Mouse (Mus musculus) ES-Bruce4 (cell line): ENCODE data around the gene Lurap1. TPM values are rescaled to one million over a fixed set of nuclear protein-coding genes. Genes with fewer than 3 reads are reported as not detected.

Experiments
- H3K27ac ChIP-seq: 2 replicates; pipeline ENCODE4 v1.5.1; 2012; ENCODE audit warnings: low read length, inconsistent platforms; ENCODE audit not compliant: insufficient read depth
- H3K27me3 ChIP-seq: 2 replicates; pipeline ENCODE4 v1.6.1; 2012; ENCODE audit warnings: mild to moderate bottlenecking, low read length, inconsistent platforms; ENCODE audit not compliant: control insufficient read depth, poor library complexity, insufficient read depth, severe bottlenecking
- H3K36me3 ChIP-seq: 2 replicates; pipeline ENCODE4 v1.6.1; 2012; ENCODE audit warnings: inconsistent platforms, mild to moderate bottlenecking, low read length, moderate library complexity; ENCODE audit not compliant: control insufficient read depth, poor library complexity, insufficient read depth, severe bottlenecking
- H3K4me1 ChIP-seq: one replicate; pipeline ENCODE4 v1.8.1; 2011; ENCODE audit warnings: low read length; ENCODE audit not compliant: control insufficient read depth, insufficient read depth
- H3K4me3 ChIP-seq: 2 replicates; pipeline ENCODE4 v1.5.1; 2011; ENCODE audit warnings: low read depth, mild to moderate bottlenecking, low read length
- H3K9ac ChIP-seq: 2 replicates; pipeline ENCODE4 v1.6.1; 2012; ENCODE audit warnings: low read depth, mild to moderate bottlenecking, inconsistent platforms; ENCODE audit not compliant: poor library complexity, severe bottlenecking
- H3K9me3 ChIP-seq: replicated peaks from 2 replicates; pipeline ENCODE4 v1.6.1; 2012; ENCODE audit warnings: mild to moderate bottlenecking, low read length, inconsistent platforms; ENCODE audit not compliant: control insufficient read depth, poor library complexity, insufficient read depth, severe bottlenecking
- CTCF ChIP-seq: IDR thresholded peaks from one replicate; pipeline ENCODE4 v1.8.1; 2011; ENCODE audit warnings: low read depth, low read length
- EP300 ChIP-seq: IDR thresholded peaks from 2 replicates; pipeline ENCODE4 v1.6.1; 2011; ENCODE audit warnings: low read depth, low read length; ENCODE audit not compliant: insufficient read depth
- POLR2A ChIP-seq: IDR thresholded peaks from one replicate; pipeline ENCODE4 v1.8.1; 2011; ENCODE audit warnings: low read length; ENCODE audit not compliant: insufficient read depth
- polyA plus RNA-seq: library from polyadenylated mRNA; stranded (reverse); fragments of >200 nt; gene quantifications from 2 replicates; pipeline ENCODE4 v1.2.4, GENCODE M21; 2011; ENCODE audit warnings: low read depth; ENCODE audit not compliant: missing spikeins, insufficient read depth, insufficient read length

The Lurap1 gene
- polyA plus RNA-seq, 1 experiment: 1.5 TPM

- H3K36me3 ChIP-seq: 0 out of 2 replicates have a peak, but pooled peaks cover 2% of the 10 kb centered on the region
- no peaks in the 10 kb centered on the region for H3K9me3 ChIP-seq
- H3K9ac ChIP-seq: no peak overlapping the region
- no peak overlapping the region for H3K27ac ChIP-seq
- H3K4me1 ChIP-seq: peaks cover 5% of the 10 kb centered on the region
- H3K27me3 ChIP-seq: no peaks in the 10 kb centered on the region
- TF ChIP-seq EP300 (no peak), CTCF (no peak), POLR2A (no peak)
- H3K4me3 ChIP-seq: no peak overlapping the region
Observed at GRCm38 (mm10) chr4:116165708-116166407, 14.7 kb upstream of the Lurap1 start.

DNA sequence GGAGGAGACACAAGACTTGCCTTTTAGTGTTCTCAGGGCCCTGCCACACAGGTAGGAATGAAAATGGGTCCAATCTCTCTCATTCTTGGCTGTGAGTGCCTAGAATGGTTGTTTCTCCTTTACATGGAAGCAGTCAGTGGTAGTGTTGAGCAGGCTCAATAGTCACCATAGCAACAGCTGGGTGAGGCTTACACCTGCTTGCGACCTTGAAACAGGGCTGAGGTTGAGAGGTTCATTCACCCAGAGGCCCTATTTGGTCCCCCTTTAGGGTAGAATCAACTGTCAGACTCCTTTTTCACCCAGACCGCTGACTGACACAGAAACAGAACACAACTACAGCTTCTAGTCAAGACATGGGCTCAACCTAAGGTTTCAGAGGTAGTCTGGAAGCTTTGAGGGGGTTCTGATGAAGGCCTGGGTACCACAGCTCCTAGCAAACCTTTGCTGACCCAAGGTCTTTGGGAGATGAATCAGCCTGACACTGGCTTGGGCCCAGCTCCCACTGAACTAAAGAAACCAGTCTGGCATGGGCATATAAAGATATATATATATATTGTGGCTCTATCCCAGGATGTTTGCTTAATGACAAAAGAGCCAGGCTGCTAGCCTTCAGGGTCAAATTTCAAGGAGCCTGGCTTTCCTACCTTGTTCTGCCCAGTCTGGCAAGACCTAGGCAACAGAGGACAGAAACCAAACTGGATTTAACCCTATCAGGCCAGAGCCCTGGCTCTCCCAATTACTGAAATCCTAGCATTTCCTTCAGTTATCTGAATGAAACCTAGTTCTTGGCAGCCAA, 13.8 kb upstream of the Lurap1 start:
- H3K9ac ChIP-seq: no peak overlapping the region
- H3K4me3 ChIP-seq: no peak overlapping the region
- no peaks in the 10 kb centered on the region for H3K9me3 ChIP-seq
- TF ChIP-seq POLR2A (no peak), CTCF (no peak), EP300 (no peak)
- peaks cover 7% of the 10 kb centered on the region; the same call in 1 of the 2 replicates for H3K36me3 ChIP-seq
- peaks cover 5% of the 10 kb centered on the region for H3K4me1 ChIP-seq
- H3K27ac ChIP-seq: no peak overlapping the region
- no peaks in the 10 kb centered on the region for H3K27me3 ChIP-seq

DNA sequence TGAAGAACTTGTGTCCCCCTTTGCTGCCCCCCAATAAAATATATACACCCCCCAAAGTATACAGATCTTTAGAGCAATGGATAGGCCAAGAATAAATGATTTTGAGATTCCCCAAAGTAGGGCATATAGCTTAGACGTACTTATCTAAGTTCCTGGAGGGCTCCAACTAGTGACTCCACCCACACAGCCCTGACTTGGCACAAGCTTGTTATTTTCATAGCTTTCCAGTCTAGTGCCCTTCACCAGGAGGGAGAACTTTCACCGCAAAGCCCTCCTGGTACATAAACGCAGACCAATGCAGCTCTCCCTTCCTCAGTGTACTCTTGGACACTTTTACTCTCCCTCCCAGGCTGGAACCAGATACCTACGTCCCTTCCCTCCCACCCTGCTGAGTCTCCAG, 11.0 kb upstream of the Lurap1 start:
- Histone ChIP-seq H3K4me3 (no peak overlapping the region), H3K9me3 (no peaks in the 10 kb centered on the region)

GRCm38 (mm10) chr4:116160769-116161168, 9.6 kb upstream of the Lurap1 start:
- no peak overlapping the region for H3K27ac ChIP-seq
- no peaks in the 10 kb centered on the region for H3K27me3 ChIP-seq
- no peaks in the 10 kb centered on the region for H3K9me3 ChIP-seq
- H3K9ac ChIP-seq: no peak overlapping the region
- H3K36me3 ChIP-seq: peaks cover 37% of the 10 kb centered on the region
- peaks cover 4% of the 10 kb centered on the region for H3K4me1 ChIP-seq
- no peak overlapping the region for H3K4me3 ChIP-seq
- TF ChIP-seq POLR2A: no peak
- TF ChIP-seq CTCF: no peak
- no peak for TF ChIP-seq EP300

More for the DNA sequence above, 11.0 kb upstream of the Lurap1 start:
- no peak overlapping the region for H3K27ac ChIP-seq
- no peaks in the 10 kb centered on the region for H3K27me3 ChIP-seq
- TF ChIP-seq POLR2A (no peak), CTCF (no peak), EP300 (no peak)
- H3K9ac ChIP-seq: no peak overlapping the region
- H3K4me1 ChIP-seq: peaks cover 5% of the 10 kb centered on the region
- peaks cover 25% of the 10 kb centered on the region for H3K36me3 ChIP-seq

DNA sequence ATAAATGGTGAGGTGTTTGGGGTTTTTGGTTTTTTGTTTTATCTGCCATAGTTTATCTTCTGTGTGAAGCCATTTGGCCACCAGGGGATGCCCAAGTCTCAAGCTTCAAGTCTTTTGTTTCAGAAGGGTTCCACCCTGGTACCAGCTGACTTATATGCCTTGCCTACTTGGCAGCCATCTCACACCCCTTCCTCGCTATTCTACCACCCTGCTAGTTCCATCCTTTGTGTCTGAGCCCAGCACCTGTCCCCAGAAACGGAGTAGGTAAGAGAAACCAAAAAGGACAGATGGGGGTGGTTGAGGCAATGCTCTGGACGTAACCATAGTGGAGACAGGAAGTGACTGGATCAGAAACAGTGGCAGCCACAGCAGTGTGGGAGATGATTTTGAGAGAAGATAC, 8.8 kb upstream of the Lurap1 start:
- Histone ChIP-seq H3K4me3 (no peak overlapping the region), H3K4me1 (peaks cover 3% of the 10 kb centered on the region), H3K9me3 (no peaks in the 10 kb centered on the region), H3K36me3 (peaks cover 41% of the 10 kb centered on the region), H3K27me3 (no peaks in the 10 kb centered on the region), H3K9ac (no peak overlapping the region), H3K27ac (no peak overlapping the region)
- TF ChIP-seq POLR2A (no peak), CTCF (no peak), EP300 (no peak)

GRCm38 (mm10) chr4:116157882-116158281, 6.7 kb upstream of the Lurap1 start:
- no peak for TF ChIP-seq EP300
- TF ChIP-seq CTCF: no peak
- no peak for TF ChIP-seq POLR2A
- H3K27ac ChIP-seq: no peak overlapping the region
- H3K4me1 ChIP-seq: no peaks in the 10 kb centered on the region
- H3K27me3 ChIP-seq: no peaks in the 10 kb centered on the region
- no peak overlapping the region for H3K4me3 ChIP-seq
- H3K9me3 ChIP-seq: no peaks in the 10 kb centered on the region
- H3K36me3 ChIP-seq: peaks cover 54% of the 10 kb centered on the region
- no peak overlapping the region for H3K9ac ChIP-seq
